Mouse (Mus musculus) fibroblast of lung, adult 2 months (primary cell): ENCODE results near the gene Eml6.
A peak's percentile ranks its signal among the peaks of the same experiment; 100 is the strongest.
"Not testable (repeated sequence)": the region's sequence is repeated elsewhere in the genome, so short reads cannot be mapped to it uniquely, and the experiment has no call there.

Source experiments
- DNase-seq: peaks from one replicate; pipeline ENCODE4 v3.0.0-alpha.2; 2011; ENCODE audit warnings: low read depth

Eml6 gene

GRCm38 (mm10) chr11:30025835-30026472, at the start of gene Eml6:
Gene Eml6 (minus strand): TSS chr11:30026033.
- peak; percentile 97 for DNase-seq

- DNase-seq, result no peak
These were observed 31.5 kb upstream of the Eml6 start for GRCm38 (mm10) chr11:30057299-30057698.

GRCm38 (mm10) chr11:30025144-30025543, 689 bp downstream of the Eml6 start:
- no peak for DNase-seq

GRCm38 (mm10) chr11:30024261-30025071, 1.4 kb downstream of the Eml6 start:
- no peak for DNase-seq

- DNase-seq, result no peak
These were observed 39.6 kb downstream of the Eml6 start for GRCm38 (mm10) chr11:29986257-29986656.

- no peak for DNase-seq
These were observed 57.0 kb downstream of the Eml6 start for GRCm38 (mm10) chr11:29968874-29969273.

GRCm38 (mm10) chr11:29959366-29959765, 66.5 kb downstream of the Eml6 start:
- DNase-seq, result peak; percentile 2

- no peak for DNase-seq
These were observed 81.2 kb downstream of the Eml6 start for GRCm38 (mm10) chr11:29944661-29945060.

- no peak for DNase-seq
These were observed 101.5 kb downstream of the Eml6 start for GRCm38 (mm10) chr11:29924332-29924731.

GRCm38 (mm10) chr11:29923851-29924250, 102.0 kb downstream of the Eml6 start:
- no peak for DNase-seq

- no peak for DNase-seq
These were observed 112.7 kb downstream of the Eml6 start for GRCm38 (mm10) chr11:29913180-29913579.

GRCm38 (mm10) chr11:29909330-29909729, 116.5 kb downstream of the Eml6 start:
- DNase-seq, result no peak

GRCm38 (mm10) chr11:29885160-29885559, 140.7 kb downstream of the Eml6 start:
- no peak for DNase-seq

- peak; percentile 76 for DNase-seq
These were observed 141.5 kb downstream of the Eml6 start for GRCm38 (mm10) chr11:29884355-29884754.

GRCm38 (mm10) chr11:29883024-29883423, 142.8 kb downstream of the Eml6 start:
- no peak for DNase-seq

GRCm38 (mm10) chr11:29879641-29880040, 146.2 kb downstream of the Eml6 start:
- DNase-seq, result no peak

GRCm38 (mm10) chr11:29877981-29878380, 147.9 kb downstream of the Eml6 start:
- no peak for DNase-seq

- no peak for DNase-seq
These were observed 148.6 kb downstream of the Eml6 start for GRCm38 (mm10) chr11:29877280-29877679.

GRCm38 (mm10) chr11:29874781-29875180, 151.1 kb downstream of the Eml6 start:
- DNase-seq, result not testable (repeated sequence)

- no peak for DNase-seq
These were observed 155.7 kb downstream of the Eml6 start for GRCm38 (mm10) chr11:29870174-29870573.

- no peak for DNase-seq
These were observed 161.6 kb downstream of the Eml6 start for GRCm38 (mm10) chr11:29864269-29864668.

- no peak for DNase-seq
These were observed 164.0 kb downstream of the Eml6 start for GRCm38 (mm10) chr11:29861750-29862397.

- DNase-seq, result no peak
These were observed 164.8 kb downstream of the Eml6 start for GRCm38 (mm10) chr11:29861040-29861439.
